Mouse (Mus musculus) testis, adult 2 months (tissue): ENCODE measurements around the gene Zfp980.
"Not testable (repeated sequence)": the region's sequence is repeated elsewhere in the genome, so short reads cannot be mapped to it uniquely, and the experiment has no call there.

ENCODE experiments used
- CTCF ChIP-seq: fragments of 200-500 bp; IDR thresholded peaks from 2 replicates; pipeline ENCODE4 v1.5.1; 2012; ENCODE audit warnings: low read depth, mild to moderate bottlenecking, inconsistent platforms, low read length, moderate library complexity; ENCODE audit not compliant: control insufficient read depth, insufficient read depth, insufficient replicate concordance
- POLR2A ChIP-seq: fragments of 200-500 bp; IDR thresholded peaks from 2 replicates; pipeline ENCODE4 v1.6.1; 2012; ENCODE audit warnings: low read depth, mild to moderate bottlenecking, inconsistent platforms, low read length, moderate library complexity; ENCODE audit not compliant: control insufficient read depth

- TF ChIP-seq CTCF, POLR2A: not testable (repeated sequence)
Observed at GRCm38 (mm10) chr4:145640416-145641185, 29.9 kb upstream of the Zfp980 start.
